Mouse (Mus musculus) spleen, postnatal 10 days (tissue): ENCODE results near the gene Fam20c.

ENCODE experiments used
- DNase-seq, 2 experiments: peaks; one replicate each; pipeline ENCODE4 v3.0.0; 2021 to 2022; ENCODE audit warnings: low spot score in 2 of 2

Fam20c gene

GRCm38 (mm10) chr5:138756311-138757085 is 2.2 kb downstream of the Fam20c start:
- no peak for DNase-seq

GRCm38 (mm10) chr5:138757135-138757534 is 2.8 kb downstream of the Fam20c start:
- no peak for DNase-seq

DNA sequence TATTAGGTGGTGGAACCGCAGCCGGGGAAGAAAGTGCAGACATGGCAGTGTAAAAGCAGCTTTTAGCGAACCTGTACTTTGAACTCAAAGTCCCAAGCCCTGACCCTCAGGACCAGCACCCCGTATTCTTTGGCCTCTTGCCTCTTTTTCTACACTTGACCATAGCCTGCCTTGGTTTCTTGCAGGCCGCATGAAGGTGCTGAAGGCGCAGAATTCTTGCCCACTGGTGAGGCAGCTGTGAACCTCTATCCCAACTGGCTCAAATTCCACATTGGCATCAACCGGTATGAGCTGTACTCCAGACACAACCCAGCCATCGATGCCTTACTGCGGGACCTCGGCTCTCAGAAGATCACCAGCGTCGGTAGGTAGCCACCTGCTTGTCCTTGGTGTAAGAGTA is 3.3 kb downstream of the Fam20c start:
- no peak for DNase-seq

GRCm38 (mm10) chr5:138758533-138758932 is 4.2 kb downstream of the Fam20c start:
- DNase-seq, result no peak

GRCm38 (mm10) chr5:138761836-138762334 is 7.6 kb downstream of the Fam20c start:
- DNase-seq, result no peak

- no peak for DNase-seq
These were observed 8.0 kb downstream of the Fam20c start for GRCm38 (mm10) chr5:138762361-138762760.

DNA sequence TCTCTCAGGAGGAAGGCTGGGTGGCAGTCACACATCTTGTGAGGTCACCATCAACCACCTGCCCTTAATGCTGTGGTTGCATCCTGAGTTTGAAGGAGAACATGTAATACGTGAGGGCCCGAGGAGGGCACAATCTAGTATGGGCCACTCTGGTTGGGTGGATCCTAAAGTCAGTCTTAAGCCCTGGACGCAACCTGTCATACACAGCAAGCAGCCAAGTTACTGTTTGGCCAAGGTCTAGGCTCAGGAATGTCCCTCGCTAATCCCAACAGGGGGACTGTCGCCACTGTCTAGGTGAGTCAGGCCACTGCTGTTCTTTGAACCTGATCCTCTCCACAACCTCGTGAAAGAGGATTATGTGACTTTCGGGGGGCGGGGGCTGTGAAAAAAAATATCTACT is 10.3 kb downstream of the Fam20c start:
- DNase-seq, result no peak

GRCm38 (mm10) chr5:138767650-138768049 is 13.3 kb downstream of the Fam20c start:
- DNase-seq, result no peak

DNA sequence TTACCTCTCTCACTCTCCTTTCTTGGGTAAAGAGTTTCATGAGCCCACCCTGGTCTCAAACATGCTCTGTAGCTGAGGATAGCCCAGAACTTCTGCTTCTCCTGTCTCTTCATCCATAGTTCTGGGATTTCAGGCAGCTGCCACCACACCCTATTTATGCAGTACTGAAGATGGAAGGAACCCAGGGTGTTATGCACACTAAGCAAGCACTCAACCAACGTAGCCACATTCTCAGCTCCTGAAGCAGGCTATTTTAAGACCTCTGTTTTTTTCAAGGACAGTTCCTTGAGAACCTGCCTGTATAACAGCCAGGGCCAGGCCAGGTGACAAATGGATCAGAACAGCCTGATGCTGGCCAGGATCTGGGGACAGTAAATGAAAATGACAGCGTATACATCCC is 14.4 kb downstream of the Fam20c start:
- no peak for DNase-seq

DNA sequence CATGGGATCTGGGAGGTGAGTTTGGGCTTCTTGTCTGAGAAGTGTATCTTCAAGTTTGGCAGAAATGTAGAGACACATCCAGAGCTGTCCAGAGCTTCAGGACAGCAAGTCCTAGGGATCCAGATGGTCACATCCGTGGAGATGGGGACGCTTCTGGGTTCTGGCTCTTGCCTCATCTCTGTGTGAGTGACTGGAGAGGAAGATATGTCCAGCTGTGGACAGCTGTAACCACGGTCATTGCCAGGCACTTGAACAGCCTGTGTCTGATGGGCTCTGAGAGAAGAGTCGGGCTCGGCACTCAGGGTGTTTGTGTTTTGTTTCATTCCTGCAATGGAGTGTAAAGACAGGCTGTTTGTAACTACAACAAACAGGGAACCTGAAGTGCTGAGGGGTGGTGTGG is 14.8 kb downstream of the Fam20c start:
- DNase-seq, result no peak

DNA sequence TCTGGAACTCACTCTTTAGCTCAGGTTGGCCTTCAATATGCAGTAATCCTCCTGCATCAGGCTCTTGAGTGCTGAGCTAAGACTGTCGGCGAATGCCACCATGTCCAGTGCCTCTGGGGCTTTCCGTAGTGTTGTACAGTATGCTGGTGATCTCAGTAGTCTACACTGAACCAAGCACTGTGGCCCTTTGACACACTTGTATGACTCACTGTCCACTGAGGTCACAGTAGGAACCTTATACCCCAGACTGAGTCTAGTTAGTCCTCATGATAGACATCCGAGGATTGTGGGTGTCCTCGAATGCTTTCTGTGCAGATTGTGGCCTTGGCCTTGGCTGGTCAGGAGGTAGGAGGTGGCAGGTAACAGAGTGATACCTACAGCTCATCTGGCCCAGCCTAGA is 20.8 kb downstream of the Fam20c start:
- DNase-seq, result no peak

DNA sequence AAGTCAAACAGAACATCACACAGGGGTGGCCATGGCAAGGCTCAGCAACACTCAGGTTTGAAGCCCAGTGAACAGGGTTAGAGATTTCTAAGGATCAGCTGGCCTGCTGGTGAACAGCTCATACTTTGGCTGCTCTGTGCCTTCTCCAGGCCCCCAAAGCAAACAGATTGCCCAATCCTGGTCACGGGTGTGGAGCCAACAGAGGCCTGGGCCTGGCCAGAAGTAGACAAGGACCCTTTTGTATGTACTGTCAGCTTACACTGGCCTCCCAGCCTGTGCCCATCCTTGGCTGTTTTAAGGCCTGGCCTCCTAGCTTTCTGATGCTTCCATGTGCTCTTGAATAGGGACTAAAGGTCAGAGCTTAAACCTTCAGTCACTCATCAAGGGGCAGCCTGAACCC is 22.0 kb downstream of the Fam20c start:
- no peak for DNase-seq

- DNase-seq, result no peak
These were observed 24.6 kb downstream of the Fam20c start for GRCm38 (mm10) chr5:138778731-138779463.

DNA sequence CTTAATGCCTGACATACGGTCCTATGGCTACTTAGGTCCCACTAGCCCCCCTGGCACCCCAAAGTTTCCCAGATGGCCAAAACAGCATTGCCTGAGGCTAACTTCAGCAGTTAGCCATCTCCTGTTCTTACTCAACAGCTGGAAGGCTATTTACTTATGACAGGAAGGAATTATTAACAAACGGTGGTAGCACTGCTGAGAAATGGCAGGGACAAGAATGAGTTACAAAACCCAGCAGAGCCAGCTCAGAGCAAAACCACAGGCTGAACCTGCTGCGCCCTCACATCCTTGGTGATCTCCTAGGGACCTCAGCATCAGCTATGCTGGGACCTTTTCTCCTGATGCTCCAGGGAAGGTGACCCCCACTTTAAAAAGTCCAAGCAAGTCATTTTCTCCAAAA is 25.3 kb downstream of the Fam20c start:
- DNase-seq, result no peak

DNA sequence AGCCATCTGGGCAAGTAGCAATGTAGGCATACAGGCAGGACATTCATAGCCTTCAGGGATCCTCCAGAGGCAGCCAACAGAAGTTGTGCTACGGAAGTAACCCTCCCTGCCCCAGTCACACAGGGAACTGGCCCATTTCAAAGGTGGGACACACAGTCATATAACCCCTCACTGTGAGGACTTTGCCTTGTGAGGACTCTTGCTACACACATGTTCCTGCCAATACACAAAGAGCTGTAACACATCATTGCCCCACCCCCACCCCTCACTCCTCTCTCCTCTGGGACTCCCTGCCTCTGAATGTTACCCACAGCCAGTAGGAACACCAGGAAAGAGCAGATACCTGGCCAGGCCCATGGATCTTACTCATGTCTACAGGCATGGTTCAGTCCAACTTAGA is 28.4 kb downstream of the Fam20c start:
- DNase-seq, result no peak

DNA sequence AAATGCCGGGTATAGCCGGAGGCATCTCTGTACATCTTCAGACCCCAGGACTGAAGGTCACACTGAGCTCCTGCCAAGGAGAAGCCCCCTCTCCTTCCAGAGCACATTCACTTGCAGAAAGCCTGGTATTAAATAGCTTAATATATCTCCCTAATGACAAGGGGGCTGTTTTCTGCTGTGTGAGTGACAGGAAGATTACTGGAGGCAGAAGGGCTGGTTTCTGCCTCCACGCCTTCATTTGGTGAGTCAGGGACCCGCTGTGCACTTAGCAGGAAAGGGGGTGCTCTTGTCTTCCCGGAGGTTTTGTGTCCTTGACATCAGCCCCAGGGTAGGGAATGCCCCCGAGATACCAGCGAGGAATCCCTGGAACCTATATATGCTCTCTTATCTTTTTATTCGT is 28.9 kb downstream of the Fam20c start:
- DNase-seq, result no peak

- no peak for DNase-seq
These were observed 31.7 kb downstream of the Fam20c start for GRCm38 (mm10) chr5:138785986-138786515.

- no peak for DNase-seq
These were observed 33.3 kb downstream of the Fam20c start for GRCm38 (mm10) chr5:138787648-138788047.

DNA sequence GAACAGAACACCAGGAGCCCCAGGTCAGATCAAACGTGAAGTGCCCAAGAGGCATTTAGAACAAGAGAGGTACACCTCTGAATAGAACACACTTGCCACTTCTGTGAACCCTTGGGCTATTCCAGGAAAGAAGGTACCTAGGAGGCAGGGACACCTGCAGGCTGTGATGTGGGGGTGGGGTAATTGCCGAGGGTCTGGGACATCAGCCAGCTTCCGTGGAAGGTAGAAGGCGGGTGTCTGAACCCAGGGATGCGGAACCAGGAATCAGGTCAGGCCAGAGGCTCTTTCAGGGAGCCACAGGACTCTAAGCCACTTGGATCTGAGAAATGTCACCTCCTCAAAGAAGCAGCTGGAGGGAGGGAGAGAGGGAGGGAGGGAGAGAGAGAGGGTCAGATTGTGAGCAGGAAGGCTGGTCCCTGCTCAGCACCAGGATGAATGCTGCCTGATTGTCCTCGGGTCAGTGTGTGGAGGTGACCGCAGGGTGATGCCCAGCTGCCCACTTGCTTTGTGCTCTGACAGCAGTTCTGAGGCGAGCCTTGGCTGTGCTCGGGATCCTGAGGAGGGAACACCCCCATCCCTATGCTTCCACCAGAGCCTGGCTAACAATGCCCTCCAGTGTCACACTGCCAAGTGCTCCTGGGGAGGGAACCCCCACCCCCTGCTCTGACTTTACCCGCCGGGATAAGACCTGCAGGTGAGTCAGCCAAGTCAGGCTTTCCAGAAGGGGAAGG is 34.3 kb downstream of the Fam20c start:
- no peak for DNase-seq

GRCm38 (mm10) chr5:138790954-138791480 is 36.7 kb downstream of the Fam20c start:
- no peak for DNase-seq

DNA sequence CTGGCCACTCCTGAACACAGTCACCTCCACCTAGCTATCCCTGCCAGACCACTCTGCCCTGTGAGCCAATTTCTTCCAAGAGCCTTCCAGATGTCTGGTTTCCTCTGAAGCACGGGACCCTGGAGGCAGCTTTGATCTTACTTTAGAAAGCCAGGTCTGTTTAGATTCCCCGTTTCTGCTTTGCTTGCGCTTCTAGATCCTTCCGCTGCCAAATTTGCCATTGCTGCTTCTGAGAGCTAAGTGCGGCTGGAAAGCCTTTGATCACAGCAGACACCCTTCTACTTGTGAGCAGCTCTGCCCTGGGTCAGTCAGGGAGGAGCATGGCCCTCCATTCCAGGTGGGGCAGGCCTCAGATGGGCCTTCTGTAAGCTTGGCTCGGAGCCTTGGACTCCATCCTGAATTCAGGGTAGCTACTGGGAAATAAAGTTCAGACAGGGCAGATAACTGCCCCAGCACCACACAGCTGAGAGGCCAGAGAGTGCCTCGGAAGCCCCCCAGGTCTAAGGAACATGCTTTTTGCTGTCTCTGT is 47.3 kb downstream of the Fam20c start:
- no peak for DNase-seq

DNA sequence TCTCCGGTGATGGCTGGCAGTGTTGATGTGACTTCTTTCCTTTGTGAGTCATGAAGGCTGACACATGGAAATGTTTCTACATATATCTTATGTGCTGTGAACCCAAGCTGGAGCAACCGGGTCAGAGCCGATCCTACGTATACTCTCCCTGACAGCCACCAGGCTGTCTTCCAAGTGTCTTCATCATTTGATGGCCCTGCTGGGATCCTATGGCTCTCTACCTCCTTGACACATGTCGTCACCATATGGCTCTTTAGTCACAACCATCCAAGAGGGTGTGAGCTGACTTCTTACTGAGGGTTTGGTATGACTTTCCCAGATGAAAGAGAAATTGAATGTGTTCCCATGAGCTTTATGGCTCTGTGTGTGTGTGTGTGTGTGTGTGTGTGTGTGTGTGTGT is 50.0 kb downstream of the Fam20c start:
- no peak for DNase-seq
